Mouse (Mus musculus) megakaryocyte, embryonic 14.5 days (primary cell): Measurements from ENCODE around the gene 5730522E02Rik. TPM values are rescaled to one million over a fixed set of nuclear protein-coding genes. Genes with fewer than 3 reads are reported as not detected.

ENCODE experiments used
- H3K27me3 ChIP-seq: replicated peaks from 2 replicates; pipeline ENCODE3; 2012; ENCODE audit warnings: inconsistent platforms
- H3K36me3 ChIP-seq: replicated peaks from 2 replicates; pipeline ENCODE3; 2012; ENCODE audit warnings: low read length, inconsistent platforms, mixed read lengths
- H3K4me1 ChIP-seq: 2 replicates; pipeline ENCODE4 v1.6.1; 2012; ENCODE audit warnings: inconsistent platforms
- H3K4me3 ChIP-seq: replicated peaks from 2 replicates; pipeline ENCODE3; 2012; ENCODE audit warnings: moderate library complexity, mild to moderate bottlenecking, inconsistent platforms
- H3K9me3 ChIP-seq: 2 replicates; pipeline ENCODE4 v1.6.1; 2012; ENCODE audit warnings: inconsistent platforms
- FLI1 ChIP-seq: IDR thresholded peaks from 2 replicates; pipeline ENCODE4 v1.6.1; 2012; ENCODE audit warnings: low read length, inconsistent platforms, mixed read lengths
- GATA1 ChIP-seq: IDR thresholded peaks from 3 replicates; pipeline ENCODE4 v1.6.1; 2012; ENCODE audit warnings: mixed read lengths, low read length, inconsistent platforms, borderline replicate concordance
- polyA plus RNA-seq: library from polyadenylated mRNA; stranded (reverse); fragments of >175 nt; gene quantifications from 2 replicates; pipeline ENCODE4 v1.2.3, GENCODE M21; 2012; ENCODE audit warnings: low replicate concordance; ENCODE audit not compliant: insufficient read depth

Gene 5730522E02Rik
- polyA plus RNA-seq, 1 experiment: not detected

DNA sequence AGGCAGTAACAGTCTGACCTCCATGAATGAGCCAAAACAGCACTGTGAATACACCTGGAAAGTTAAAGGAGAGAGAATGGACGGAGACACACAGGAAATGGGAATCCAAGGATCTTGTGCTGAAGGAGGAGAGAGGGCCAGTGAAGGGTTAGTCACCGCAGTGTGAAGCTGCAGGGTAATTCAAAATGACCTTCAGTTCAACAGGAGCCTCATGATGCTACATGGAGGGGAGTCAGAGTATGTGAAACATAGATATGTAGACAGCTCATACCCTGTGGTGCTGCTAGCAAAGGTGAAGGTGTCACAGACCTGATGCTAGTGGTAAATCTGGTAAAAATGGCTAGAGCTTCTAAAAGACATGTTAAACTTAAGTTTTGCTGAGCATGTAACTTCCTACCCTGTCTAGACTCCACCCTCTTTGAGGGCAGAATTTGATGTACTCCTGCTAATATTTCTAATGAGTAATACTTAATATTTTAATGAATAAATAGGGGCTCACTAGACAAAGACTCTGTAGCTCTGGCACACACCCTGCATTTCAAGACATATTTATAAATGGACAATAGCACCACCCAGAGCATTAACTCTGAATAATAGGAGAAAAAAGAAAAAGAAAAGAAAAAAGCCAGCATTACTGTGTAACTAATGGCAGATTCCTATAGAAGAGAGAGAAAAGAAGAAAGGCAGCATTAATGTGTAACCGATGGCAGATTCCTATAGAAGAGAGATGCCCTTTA, 23.2 kb downstream of the 5730522E02Rik start:
- H3K4me1 ChIP-seq: no peaks in the 10 kb centered on the region
- H3K27me3 ChIP-seq: no peaks in the 10 kb centered on the region
- H3K36me3 ChIP-seq: no peaks in the 10 kb centered on the region
- TF ChIP-seq GATA1: no peak
- TF ChIP-seq FLI1: no peak
- no peak overlapping the region for H3K4me3 ChIP-seq
- no peaks in the 10 kb centered on the region for H3K9me3 ChIP-seq

DNA sequence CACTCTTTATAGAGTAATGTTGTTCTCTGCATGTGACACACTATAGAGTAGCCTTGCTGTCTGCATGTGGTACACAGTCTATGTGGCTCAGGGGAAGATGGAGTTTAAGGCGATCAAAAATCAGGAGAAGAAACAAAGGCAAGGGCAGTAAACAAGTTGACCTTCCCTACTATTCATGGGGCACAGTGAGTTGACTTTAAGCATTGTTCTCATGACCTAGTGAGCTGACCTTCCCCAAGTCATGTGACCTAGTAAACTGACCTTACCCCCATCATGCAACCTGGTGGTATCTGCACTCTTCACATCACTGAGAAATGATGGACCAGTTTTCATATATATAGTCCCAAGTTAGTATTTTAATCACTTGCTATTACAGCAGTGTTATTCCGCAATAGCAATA, 40.0 kb downstream of the 5730522E02Rik start:
- Histone ChIP-seq H3K27me3 (no peaks in the 10 kb centered on the region), H3K36me3 (no peaks in the 10 kb centered on the region), H3K9me3 (no peaks in the 10 kb centered on the region), H3K4me1 (no peaks in the 10 kb centered on the region), H3K4me3 (no peak overlapping the region)
- no peak for TF ChIP-seq FLI1
- no peak for TF ChIP-seq GATA1

DNA sequence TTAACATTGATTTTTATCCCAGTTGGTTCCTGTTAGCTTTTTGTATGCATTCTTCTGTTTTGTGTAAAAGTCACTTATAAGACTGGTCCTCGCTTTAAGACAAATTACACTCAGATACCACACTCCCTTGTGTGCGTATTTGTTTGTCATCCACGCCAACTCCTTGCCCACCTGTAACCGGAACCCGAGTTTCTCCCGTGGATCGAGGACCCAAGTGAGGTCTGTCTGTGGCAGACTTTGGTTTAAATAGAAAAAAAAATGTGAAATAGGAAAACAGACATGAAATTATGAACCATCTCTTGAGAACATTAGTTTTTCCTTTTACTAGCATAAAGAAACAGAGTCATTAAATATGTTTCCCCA, 43.0 kb downstream of the 5730522E02Rik start:
- Histone ChIP-seq H3K27me3 (no peaks in the 10 kb centered on the region), H3K36me3 (no peaks in the 10 kb centered on the region), H3K9me3 (no peaks in the 10 kb centered on the region), H3K4me3 (no peak overlapping the region), H3K4me1 (no peaks in the 10 kb centered on the region)
- TF ChIP-seq GATA1 (no peak), FLI1 (no peak)

DNA sequence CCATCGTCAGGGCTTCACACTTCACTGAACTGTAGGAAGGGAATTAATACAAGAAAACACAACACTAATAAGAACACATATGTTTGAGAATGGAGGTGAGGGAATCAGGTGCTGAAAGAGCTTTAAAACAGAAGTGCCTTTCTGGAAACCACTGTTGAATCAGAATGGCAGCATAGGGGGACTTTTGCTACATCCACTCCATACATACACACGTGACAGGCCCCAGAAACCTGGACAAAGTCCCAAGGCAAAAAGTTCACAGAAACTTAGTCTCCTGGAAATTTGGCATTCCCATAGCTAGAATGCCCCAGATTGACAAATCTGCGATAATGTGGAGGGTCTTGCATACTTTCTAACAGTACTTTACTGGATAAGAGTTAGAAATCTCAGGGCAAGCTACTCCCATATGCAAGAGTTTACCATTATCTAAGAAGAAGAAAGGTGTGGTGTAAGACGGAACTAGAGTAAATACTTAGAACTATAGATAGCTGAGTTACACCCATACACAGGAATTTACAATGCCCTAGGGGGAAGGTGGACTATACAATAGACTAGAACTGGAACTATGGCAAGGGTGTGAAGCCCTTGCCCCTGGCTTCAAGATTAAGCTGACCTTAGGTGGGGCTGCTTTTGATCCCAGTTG, 43.5 kb downstream of the 5730522E02Rik start:
- Histone ChIP-seq H3K27me3 (no peaks in the 10 kb centered on the region), H3K4me1 (no peaks in the 10 kb centered on the region), H3K9me3 (no peaks in the 10 kb centered on the region), H3K36me3 (no peaks in the 10 kb centered on the region), H3K4me3 (no peak overlapping the region)
- TF ChIP-seq GATA1: no peak
- TF ChIP-seq FLI1: no peak

DNA sequence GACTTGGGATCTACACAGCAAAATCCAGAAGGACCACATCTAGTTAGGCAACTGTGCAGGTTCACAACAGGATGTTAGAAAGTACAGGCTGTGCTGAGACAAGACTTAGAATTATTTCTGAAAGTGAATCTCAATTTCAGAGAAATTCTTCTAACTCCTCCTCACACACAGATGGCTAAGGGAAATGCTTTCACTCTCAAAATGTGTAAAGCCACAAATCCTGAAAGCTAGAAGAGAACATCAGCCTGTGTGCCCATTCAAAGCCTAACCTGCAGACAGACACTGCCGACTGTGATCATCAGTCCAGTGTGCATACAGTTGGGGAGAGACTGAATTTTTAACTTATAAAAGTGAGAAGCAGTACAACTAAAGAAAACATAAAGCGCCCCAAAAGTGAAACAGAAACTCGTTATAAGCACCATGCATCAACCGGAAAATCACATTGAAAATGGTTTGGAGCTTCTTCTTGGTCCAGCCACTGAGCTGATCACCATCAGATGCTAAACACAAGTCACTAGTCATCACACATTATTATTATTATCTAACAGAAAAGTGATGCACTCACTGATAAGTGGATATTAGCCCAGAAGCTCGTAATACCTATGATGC, 45.8 kb downstream of the 5730522E02Rik start:
- TF ChIP-seq GATA1: no peak
- no peak for TF ChIP-seq FLI1
- H3K27me3 ChIP-seq: no peaks in the 10 kb centered on the region
- H3K4me3 ChIP-seq: no peak overlapping the region

DNA sequence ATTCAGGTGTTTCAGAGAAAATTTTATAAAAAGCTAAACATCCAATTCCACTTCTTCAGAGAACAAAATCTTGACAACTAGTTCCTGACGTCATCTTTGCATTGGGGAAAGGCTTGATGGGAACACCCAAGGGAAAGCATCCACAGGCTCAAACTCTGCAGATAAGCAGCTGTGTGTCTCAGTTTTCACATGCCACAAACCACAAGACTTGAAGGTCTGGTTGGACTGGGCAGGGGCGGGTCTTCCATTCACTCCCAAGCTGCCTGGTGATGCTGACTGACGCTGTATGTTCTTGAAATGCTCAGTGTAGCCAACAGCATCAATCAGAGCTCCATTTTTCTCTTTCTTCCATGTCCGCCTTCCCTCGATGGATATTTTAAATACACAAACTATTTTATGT, 49.2 kb downstream of the 5730522E02Rik start:
- H3K4me3 ChIP-seq: no peak overlapping the region
- TF ChIP-seq GATA1: no peak
- no peak for TF ChIP-seq FLI1
- H3K9me3 ChIP-seq: no peaks in the 10 kb centered on the region
- H3K36me3 ChIP-seq: no peaks in the 10 kb centered on the region
- H3K27me3 ChIP-seq: no peaks in the 10 kb centered on the region
- H3K4me1 ChIP-seq: peaks cover 7% of the 10 kb centered on the region; the same call in 1 of the 2 replicates

More for the DNA sequence above, 45.8 kb downstream of the 5730522E02Rik start:
- H3K9me3 ChIP-seq: no peaks in the 10 kb centered on the region
- peaks cover 7% of the 10 kb centered on the region; the same call in 1 of the 2 replicates for H3K4me1 ChIP-seq
- H3K36me3 ChIP-seq: no peaks in the 10 kb centered on the region

DNA sequence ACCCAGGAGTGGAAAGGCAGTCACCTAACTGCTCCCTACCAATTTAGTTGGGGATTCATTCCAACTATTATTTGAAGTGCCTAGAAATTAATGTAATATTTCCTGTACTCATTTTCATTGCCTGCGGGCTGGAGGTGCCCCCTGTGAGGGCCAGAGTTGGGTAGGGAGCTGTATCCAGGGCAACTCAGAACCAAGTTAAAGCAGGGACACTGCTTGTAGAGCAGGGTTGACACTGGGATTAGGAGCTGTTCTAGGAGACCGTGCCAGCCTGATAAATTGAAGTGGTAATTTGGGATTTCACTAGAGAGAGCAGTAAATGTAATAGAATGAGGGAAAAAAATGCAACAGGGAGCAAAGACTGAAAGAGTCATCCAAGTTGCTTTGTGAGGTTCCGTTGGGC, 51.5 kb downstream of the 5730522E02Rik start:
- no peaks in the 10 kb centered on the region for H3K36me3 ChIP-seq
- peaks cover 7% of the 10 kb centered on the region; the same call in 1 of the 2 replicates for H3K4me1 ChIP-seq
- TF ChIP-seq FLI1: no peak
- TF ChIP-seq GATA1: no peak
- H3K27me3 ChIP-seq: no peaks in the 10 kb centered on the region
- no peaks in the 10 kb centered on the region for H3K9me3 ChIP-seq
- H3K4me3 ChIP-seq: no peak overlapping the region

DNA sequence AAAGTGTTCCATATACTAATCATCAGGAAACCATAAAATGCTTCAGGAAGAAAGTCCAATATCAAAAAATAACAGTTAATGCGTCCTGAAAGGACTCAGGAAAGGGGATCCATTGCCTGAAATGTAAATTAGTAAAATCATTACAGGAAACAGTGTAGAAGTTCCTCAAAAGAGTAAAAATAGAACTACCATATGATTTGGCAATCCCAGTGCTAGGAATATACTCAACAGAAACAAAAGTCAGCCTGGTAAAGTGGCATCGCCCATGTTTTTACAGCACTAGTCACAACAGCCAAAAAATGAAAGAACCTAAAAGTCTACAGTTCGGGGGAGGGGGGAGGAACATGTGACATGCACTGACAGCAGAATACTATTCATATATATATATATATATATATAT, 70.5 kb downstream of the 5730522E02Rik start:
- Histone ChIP-seq H3K4me1 (no peaks in the 10 kb centered on the region), H3K27me3 (no peaks in the 10 kb centered on the region), H3K36me3 (no peaks in the 10 kb centered on the region), H3K9me3 (no peaks in the 10 kb centered on the region), H3K4me3 (no peak overlapping the region)
- TF ChIP-seq FLI1: no peak

DNA sequence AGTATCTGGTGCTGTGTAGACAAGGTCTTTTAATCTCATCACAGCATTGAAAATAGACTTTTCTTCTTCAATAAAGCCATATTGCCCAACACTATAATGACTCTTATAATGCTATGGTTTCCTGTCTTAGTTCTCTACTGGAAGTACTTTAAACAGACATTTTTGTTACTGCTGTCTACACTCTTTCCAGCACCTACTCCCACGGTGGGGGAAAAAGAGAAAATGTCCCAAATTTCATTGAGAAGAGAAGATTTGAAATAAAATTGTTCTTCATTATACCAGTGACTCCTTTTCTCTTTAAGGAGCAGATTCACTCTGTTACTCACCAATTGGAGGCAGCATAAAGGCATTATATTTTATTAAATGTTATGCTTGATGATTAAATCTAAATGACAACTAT, 72.5 kb downstream of the 5730522E02Rik start:
- Histone ChIP-seq H3K36me3 (no peaks in the 10 kb centered on the region), H3K4me3 (no peak overlapping the region), H3K9me3 (no peaks in the 10 kb centered on the region), H3K27me3 (no peaks in the 10 kb centered on the region), H3K4me1 (no peaks in the 10 kb centered on the region)
- TF ChIP-seq FLI1 (no peak), GATA1 (no peak)

DNA sequence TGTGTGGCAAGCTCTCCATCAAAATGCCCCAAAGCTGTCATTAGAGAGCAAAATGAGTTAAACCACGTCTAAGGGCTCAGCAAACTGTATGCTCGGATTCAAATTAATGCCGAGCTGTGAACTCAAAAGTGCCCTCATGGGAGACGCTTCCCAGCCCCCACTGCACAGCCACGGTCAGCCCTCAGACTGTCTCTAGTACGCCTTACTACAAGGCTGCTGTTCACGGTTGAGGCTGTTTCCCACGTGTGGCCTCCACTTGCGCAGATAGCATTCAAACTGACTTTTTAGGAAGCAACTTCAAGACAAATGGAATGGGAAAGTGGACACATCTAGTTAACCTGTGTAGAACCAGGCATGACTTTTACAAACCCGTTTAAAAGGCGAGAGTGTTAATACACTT, 79.7 kb downstream of the 5730522E02Rik start:
- no peaks in the 10 kb centered on the region for H3K27me3 ChIP-seq
- no peaks in the 10 kb centered on the region for H3K9me3 ChIP-seq
- H3K4me3 ChIP-seq: no peak overlapping the region
- no peaks in the 10 kb centered on the region for H3K4me1 ChIP-seq
- H3K36me3 ChIP-seq: no peaks in the 10 kb centered on the region
- TF ChIP-seq GATA1: no peak
- TF ChIP-seq FLI1: no peak

DNA sequence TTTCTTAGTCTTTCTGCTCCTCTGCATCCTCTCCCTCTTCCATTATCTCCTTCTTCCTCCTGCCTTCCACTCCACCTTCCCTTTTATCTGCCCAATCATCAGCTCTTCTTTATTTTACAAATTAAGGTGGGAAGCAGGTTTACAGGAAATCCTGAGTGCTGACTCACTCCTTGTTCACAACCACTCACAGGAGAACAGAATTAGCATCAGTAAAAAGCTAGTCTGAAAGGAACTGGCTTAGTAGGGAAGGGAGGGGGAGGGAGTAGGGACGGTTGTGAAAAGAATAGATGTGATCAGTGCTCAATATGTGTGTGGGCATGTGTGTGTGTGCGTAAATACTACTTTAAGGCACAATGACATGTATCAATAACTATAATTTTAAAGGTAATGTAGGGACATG, 81.5 kb downstream of the 5730522E02Rik start:
- TF ChIP-seq GATA1: no peak
- Histone ChIP-seq H3K9me3 (no peaks in the 10 kb centered on the region), H3K27me3 (no peaks in the 10 kb centered on the region), H3K4me3 (no peak overlapping the region), H3K36me3 (no peaks in the 10 kb centered on the region), H3K4me1 (no peaks in the 10 kb centered on the region)
